Mouse (Mus musculus): ENCODE measurements around the gene Nploc4. TPM values are rescaled to one million over a fixed set of nuclear protein-coding genes. Genes with fewer than 3 reads are reported as not detected.

Gene Nploc4
- total RNA-seq, 2 experiments from 2014 or later: 35.4 to 41.0 TPM

GRCm38 (mm10) chr11:120343519-120344309, 93.8 kb downstream of the Nploc4 start:
- no peak for ATAC-seq (replicated peaks; ENCODE audit: poor library complexity)

- ATAC-seq (replicated peaks; ENCODE audit: poor library complexity): no peak
Measured at GRCm38 (mm10) chr11:120342656-120343160, 94.8 kb downstream of the Nploc4 start.

- no peak for ATAC-seq (replicated peaks; ENCODE audit: poor library complexity)
Measured at GRCm38 (mm10) chr11:120341661-120342060, 95.8 kb downstream of the Nploc4 start.

GRCm38 (mm10) chr11:120339978-120340513, 97.5 kb downstream of the Nploc4 start:
- peak; percentile 79 for ATAC-seq (replicated peaks; ENCODE audit: poor library complexity)

GRCm38 (mm10) chr11:120338786-120339185, 98.7 kb downstream of the Nploc4 start:
- ATAC-seq (replicated peaks; ENCODE audit: poor library complexity): no peak

- no peak for ATAC-seq (replicated peaks; ENCODE audit: poor library complexity)
Measured at GRCm38 (mm10) chr11:120337447-120337846, 100.1 kb downstream of the Nploc4 start.

GRCm38 (mm10) chr11:120335431-120336021, 102.0 kb downstream of the Nploc4 start:
- no peak for ATAC-seq (replicated peaks; ENCODE audit: poor library complexity)

Other genes starting within 250 kb of the Nploc4 start
- 12.1 and 17.2 TPM in 2 replicates for gene Bahcc1, start 204.8 kb downstream of the Nploc4 start, total RNA-seq (2015)
- 3.9 and 5.4 TPM in 2 replicates for gene Bahcc1, start 204.8 kb downstream of the Nploc4 start, total RNA-seq (2017)
- gene Actg1, start 89.2 kb downstream of the Nploc4 start, total RNA-seq (2015): 1,607 and 1,783 TPM in 2 replicates
- 724 and 844 TPM in 2 replicates for gene Actg1, start 89.2 kb downstream of the Nploc4 start, total RNA-seq (2017)
- gene Fscn2, start 76.2 kb downstream of the Nploc4 start, total RNA-seq (2015): not detected in 2 replicates
- gene Fscn2, start 76.2 kb downstream of the Nploc4 start, total RNA-seq (2017): not detected in 2 replicates
- 10.8 and 11.0 TPM in 2 replicates for gene Faap100, start 58.9 kb downstream of the Nploc4 start, total RNA-seq (2015)
- 6.5 and 7.0 TPM in 2 replicates for gene Faap100, start 58.9 kb downstream of the Nploc4 start, total RNA-seq (2017)
- gene Tspan10, start 4.9 kb upstream of the Nploc4 start, total RNA-seq (2015): not detected in 2 replicates
- gene Tspan10, start 4.9 kb upstream of the Nploc4 start, total RNA-seq (2017): not detected in 2 replicates
- 0.27 and 0.32 TPM in 2 replicates for gene Pde6g, start 15.8 kb upstream of the Nploc4 start, total RNA-seq (2015)
- gene Pde6g, start 15.8 kb upstream of the Nploc4 start, total RNA-seq (2017): not detected in 2 replicates
- 10.4 and 10.7 TPM in 2 replicates for gene Oxld1, start 20.4 kb upstream of the Nploc4 start, total RNA-seq (2015)
- gene Oxld1, start 20.4 kb upstream of the Nploc4 start, total RNA-seq (2017): 9.7 and 14.8 TPM in 2 replicates
- 24.9 and 27.2 TPM in 2 replicates for gene Ccdc137, start 20.4 kb upstream of the Nploc4 start, total RNA-seq (2015)
- gene Ccdc137, start 20.4 kb upstream of the Nploc4 start, total RNA-seq (2017): 57.1 and 58.3 TPM in 2 replicates
- 13.8 and 19.8 TPM in 2 replicates for gene Arl16, start 29.9 kb upstream of the Nploc4 start, total RNA-seq (2015)
- 18.8 and 20.2 TPM in 2 replicates for gene Arl16, start 29.9 kb upstream of the Nploc4 start, total RNA-seq (2017)
- 107 and 121 TPM in 2 replicates for gene Mrpl12, start 46.9 kb upstream of the Nploc4 start, total RNA-seq (2015)
- 136 and 142 TPM in 2 replicates for gene Mrpl12, start 46.9 kb upstream of the Nploc4 start, total RNA-seq (2017)
- 11.9 and 14.4 TPM in 2 replicates for gene Slc25a10, start 54.1 kb upstream of the Nploc4 start, total RNA-seq (2015)
- gene Slc25a10, start 54.1 kb upstream of the Nploc4 start, total RNA-seq (2017): 16.2 and 19.7 TPM in 2 replicates
- gene Gcgr, start 93.0 kb upstream of the Nploc4 start, total RNA-seq (2015): not detected in 2 replicates
- not detected in 2 replicates for gene Gcgr, start 93.0 kb upstream of the Nploc4 start, total RNA-seq (2017)
- 71.6 and 75.3 TPM in 2 replicates for gene Mcrip1, start 112.0 kb upstream of the Nploc4 start, total RNA-seq (2015)
- gene Mcrip1, start 112.0 kb upstream of the Nploc4 start, total RNA-seq (2017): 24.2 and 25.8 TPM in 2 replicates
- not detected in 2 replicates for gene Ppp1r27, start 113.4 kb upstream of the Nploc4 start, total RNA-seq (2015)
- 1.3 TPM in 1 of 2 replicates, not detected in the other for gene Ppp1r27, start 113.4 kb upstream of the Nploc4 start, total RNA-seq (2017)
- gene P4hb, start 135.5 kb upstream of the Nploc4 start, total RNA-seq (2015): 669 and 748 TPM in 2 replicates
- gene P4hb, start 135.5 kb upstream of the Nploc4 start, total RNA-seq (2017): 1,254 and 1,320 TPM in 2 replicates
- gene Arhgdia, start 143.9 kb upstream of the Nploc4 start, total RNA-seq (2015): 401 and 420 TPM in 2 replicates
- gene Arhgdia, start 143.9 kb upstream of the Nploc4 start, total RNA-seq (2017): 177 and 193 TPM in 2 replicates
- 197 and 227 TPM in 2 replicates for gene Alyref, start 160.7 kb upstream of the Nploc4 start, total RNA-seq (2015)
- 266 and 298 TPM in 2 replicates for gene Alyref, start 160.7 kb upstream of the Nploc4 start, total RNA-seq (2017)
- gene Anapc11, start 160.7 kb upstream of the Nploc4 start, total RNA-seq (2015): 66.2 and 67.6 TPM in 2 replicates
- gene Anapc11, start 160.7 kb upstream of the Nploc4 start, total RNA-seq (2017): 22.9 and 25.7 TPM in 2 replicates
- 0.59 TPM in 1 of 2 replicates, not detected in the other for gene Npb, start 170.8 kb upstream of the Nploc4 start, total RNA-seq (2015)
- gene Npb, start 170.8 kb upstream of the Nploc4 start, total RNA-seq (2017): not detected in 2 replicates
- 15.9 and 20.2 TPM in 2 replicates for gene Pcyt2, start 180.2 kb upstream of the Nploc4 start, total RNA-seq (2015)
- 23.8 and 24.5 TPM in 2 replicates for gene Pcyt2, start 180.2 kb upstream of the Nploc4 start, total RNA-seq (2017)
- gene Sirt7, start 187.5 kb upstream of the Nploc4 start, total RNA-seq (2015): 22.9 and 24.2 TPM in 2 replicates
- 60.4 and 63.4 TPM in 2 replicates for gene Sirt7, start 187.5 kb upstream of the Nploc4 start, total RNA-seq (2017)
- 15.0 and 16.4 TPM in 2 replicates for gene Mafg, start 195.9 kb upstream of the Nploc4 start, total RNA-seq (2015)
- gene Mafg, start 195.9 kb upstream of the Nploc4 start, total RNA-seq (2017): 24.2 and 29.5 TPM in 2 replicates
- gene Pycr1, start 206.1 kb upstream of the Nploc4 start, total RNA-seq (2015): 9.8 and 10.3 TPM in 2 replicates
- gene Pycr1, start 206.1 kb upstream of the Nploc4 start, total RNA-seq (2017): 5.1 and 6.2 TPM in 2 replicates
- 1.3 and 1.5 TPM in 2 replicates for gene Myadml2, start 210.4 kb upstream of the Nploc4 start, total RNA-seq (2015)
- gene Myadml2, start 210.4 kb upstream of the Nploc4 start, total RNA-seq (2017): 4.0 TPM in 1 of 2 replicates, not detected in the other
- gene Notum, start 223.5 kb upstream of the Nploc4 start, total RNA-seq (2015): not detected in 2 replicates
- not detected in 2 replicates for gene Notum, start 223.5 kb upstream of the Nploc4 start, total RNA-seq (2017)
- gene Aspscr1, start 235.3 kb upstream of the Nploc4 start, total RNA-seq (2015): 39.6 and 54.6 TPM in 2 replicates
- 33.7 and 46.6 TPM in 2 replicates for gene Aspscr1, start 235.3 kb upstream of the Nploc4 start, total RNA-seq (2017)